8 mouse cellular contexts compared by ENCODE assay signal in genomic region chr4:134128221-134128982, GRCm38 (mm10). TPM values are rescaled to one million over a fixed set of nuclear protein-coding genes. Genes with fewer than 3 reads are reported as not detected.
DNase-seq lines count a peak whose midpoint lies in the region; ATAC-seq and TF ChIP-seq lines count a peak whose summit lies in the region.

Sh3bgrl3 (minus strand) TSS chr4:134128789.

- peak within 1 kb of the TSS; percentile 89 for H3K9ac ChIP-seq in heart, embryonic 11.5 days (ENCODE audit: low read depth, low read length)
- H3K9ac ChIP-seq in kidney, embryonic 15.5 days, result peak within 1 kb of the TSS; percentile 78
- H3K9ac ChIP-seq in limb, embryonic 15.5 days, result peak within 1 kb of the TSS; percentile 50
- peak within 1 kb of the TSS; percentile 75 for H3K9ac ChIP-seq in midbrain, postnatal 0 days (replicated peaks; ENCODE audit: low read length, poor library complexity, severe bottlenecking)

- H3K27ac ChIP-seq in heart, embryonic 11.5 days (ENCODE audit: low read depth, low read length), result peak within 1 kb of the TSS; percentile 86
- peak within 1 kb of the TSS; percentile 94 for H3K27ac ChIP-seq in kidney, embryonic 15.5 days
- peak within 1 kb of the TSS; percentile 95 for H3K27ac ChIP-seq in limb, embryonic 15.5 days
- peak within 1 kb of the TSS; percentile 73 for H3K27ac ChIP-seq in midbrain, postnatal 0 days (ENCODE audit: low read depth, low read length)

- H3K4me1 ChIP-seq in erythroblast, embryonic 14.5 days (ENCODE audit: control insufficient read depth), result peaks cover 53% of the 10 kb centered on the region
- H3K4me1 ChIP-seq in heart, embryonic 11.5 days (ENCODE audit: control insufficient read depth, insufficient read depth, low read length), result peaks cover 27% of the 10 kb centered on the region
- peaks cover 48% of the 10 kb centered on the region for H3K4me1 ChIP-seq in kidney, embryonic 15.5 days
- peaks cover 37% of the 10 kb centered on the region for H3K4me1 ChIP-seq in limb, embryonic 15.5 days
- H3K4me1 ChIP-seq in midbrain, postnatal 0 days (ENCODE audit: insufficient read depth, low read length), result peaks cover 13% of the 10 kb centered on the region; the same call in 1 of the 2 replicates

- no peaks in the 10 kb centered on the region for H3K27me3 ChIP-seq in erythroblast, embryonic 14.5 days (ENCODE audit: control insufficient read depth)
- H3K27me3 ChIP-seq in heart, embryonic 11.5 days (ENCODE audit: control insufficient read depth, insufficient read depth, low read length), result no peaks in the 10 kb centered on the region
- H3K27me3 ChIP-seq in kidney, embryonic 15.5 days, result no peaks in the 10 kb centered on the region
- H3K27me3 ChIP-seq in limb, embryonic 15.5 days, result no peaks in the 10 kb centered on the region
- H3K27me3 ChIP-seq in midbrain, postnatal 0 days (ENCODE audit: insufficient read depth, low read length), result no peaks in the 10 kb centered on the region

- ATAC-seq in heart, embryonic 11.5 days (replicated peaks; ENCODE audit: insufficient number of reproducible peaks, low FRiP score, low TSS enrichment), result peak; percentile 85
- peak; percentile 95 for ATAC-seq in kidney, embryonic 15.5 days (replicated peaks; ENCODE audit: low FRiP score)
- peak; percentile 92 for ATAC-seq in limb, embryonic 15.5 days (ENCODE audit: insufficient number of reproducible peaks, low FRiP score, low TSS enrichment, low read depth)
- ATAC-seq in midbrain, postnatal 0 days (ENCODE audit: low FRiP score), result peak; percentile 89

- H3K4me2 ChIP-seq in heart, embryonic 11.5 days, result peak within 1 kb of the TSS; percentile 81
- peak within 1 kb of the TSS; percentile 87 for H3K4me2 ChIP-seq in kidney, embryonic 15.5 days
- peak within 1 kb of the TSS; percentile 83 for H3K4me2 ChIP-seq in limb, embryonic 15.5 days
- H3K4me2 ChIP-seq in midbrain, postnatal 0 days (ENCODE audit: low read depth, low read length, poor library complexity, severe bottlenecking), result peak within 1 kb of the TSS; percentile 77

- H3K36me3 ChIP-seq in erythroblast, embryonic 14.5 days (ENCODE audit: control insufficient read depth), result peaks cover 42% of the 10 kb centered on the region
- H3K36me3 ChIP-seq in heart, embryonic 11.5 days (ENCODE audit: control insufficient read depth, insufficient read depth, low read length), result peaks cover 3% of the 10 kb centered on the region
- H3K36me3 ChIP-seq in kidney, embryonic 15.5 days, result peaks cover 14% of the 10 kb centered on the region; the same call in 1 of the 2 replicates
- H3K36me3 ChIP-seq in limb, embryonic 15.5 days, result 0 out of 2 replicates have a peak, but pooled peaks cover 10% of the 10 kb centered on the region
- peaks cover 9% of the 10 kb centered on the region for H3K36me3 ChIP-seq in midbrain, postnatal 0 days (ENCODE audit: insufficient read depth, low read length)

- no peaks in the 10 kb centered on the region for H3K9me3 ChIP-seq in erythroblast, embryonic 14.5 days (ENCODE audit: control insufficient read depth, low read length)
- H3K9me3 ChIP-seq in heart, embryonic 11.5 days (replicated peaks; ENCODE audit: control insufficient read depth, low read length), result no peaks in the 10 kb centered on the region
- H3K9me3 ChIP-seq in kidney, embryonic 15.5 days (replicated peaks), result no peaks in the 10 kb centered on the region
- no peaks in the 10 kb centered on the region for H3K9me3 ChIP-seq in limb, embryonic 15.5 days
- H3K9me3 ChIP-seq in midbrain, postnatal 0 days (ENCODE audit: low read length), result no peaks in the 10 kb centered on the region

- no peak for TF ChIP-seq CTCF in midbrain, postnatal 0 days (IDR thresholded peaks at IDR 0.05)

- DNase-seq in CD4-positive helper T cell, adult 2 months (ENCODE audit: low read depth, low spot score), result peak; percentile 91
- peak; percentile 74 for DNase-seq in brain, embryonic 18.5 days (ENCODE audit: low read depth, low spot score)
- DNase-seq in midbrain, postnatal 0 days (ENCODE audit: low spot score), result peak; percentile 91
- DNase-seq in spleen, postnatal 14 days (ENCODE audit: low spot score in 2 of 2), result peak; percentile 78 to 82

- peak within 1 kb of the TSS; percentile 82 for H3K4me3 ChIP-seq in erythroblast, embryonic 14.5 days (replicated peaks)
- peak within 1 kb of the TSS; percentile 89 for H3K4me3 ChIP-seq in heart, embryonic 11.5 days (ENCODE audit: low read depth, low read length)
- H3K4me3 ChIP-seq in kidney, embryonic 15.5 days (replicated peaks), result peak within 1 kb of the TSS; percentile 60
- H3K4me3 ChIP-seq in limb, embryonic 15.5 days, result peak within 1 kb of the TSS; percentile 56
- H3K4me3 ChIP-seq in midbrain, postnatal 0 days (ENCODE audit: low read depth, low read length), result peak within 1 kb of the TSS; percentile 71

- 0% methylated on average over 50 of the region's 50 CpGs for WGBS in heart, embryonic 11.5 days (ENCODE audit: insufficient replicate concordance)
- WGBS in kidney, embryonic 15.5 days, result under 1% methylated on average over 46 of the region's 50 CpGs
- WGBS in limb, embryonic 15.5 days, result under 1% methylated on average over 50 of the region's 50 CpGs
- WGBS in midbrain, postnatal 0 days, result under 1% methylated on average over 47 of the region's 50 CpGs

RNA-seq across cellular contexts. Expression of gene Sh3bgrl3, which starts in this region (rescaled TPM):
- 2.5 and 5.4 TPM in 2 replicates for polyA plus RNA-seq in erythroblast, embryonic 14.5 days (2012)
- polyA plus RNA-seq in heart, embryonic 11.5 days (2014; fragmentation: Nextera tagmentation; extraction: Ambion mirVana), result 179 and 220 TPM in 2 replicates
- polyA plus RNA-seq in kidney, embryonic 15.5 days (2015; fragmentation: Nextera tagmentation; extraction: Ambion mirVana), result 395 and 412 TPM in 2 replicates
- 476 and 496 TPM in 2 replicates for polyA plus RNA-seq in limb, embryonic 15.5 days (2015; fragmentation: Nextera tagmentation; extraction: Ambion mirVana)
- 162 and 224 TPM in 2 replicates for total RNA-seq in midbrain, postnatal 0 days (2014; rRNA removed)
- polyA plus RNA-seq in midbrain, postnatal 0 days (2015; fragmentation: Nextera tagmentation; extraction: Ambion mirVana), result 565 and 583 TPM in 2 replicates

Comparison
In these comparisons a context has a peak if more than half of its experiments do, and no peak if none do; other contexts are left out.
1. Peak in every context shown above with its lines: DNase-seq, ATAC-seq, H3K4me3 ChIP-seq and H3K27ac ChIP-seq.
2. RNA of gene Sh3bgrl3 (polyA plus RNA-seq): 565 to 583 TPM in midbrain, postnatal 0 days, 476 to 496 TPM in limb, embryonic 15.5 days, 395 to 412 TPM in kidney, embryonic 15.5 days and 179 to 220 TPM in heart, embryonic 11.5 days; 2.5 to 5.4 TPM in erythroblast, embryonic 14.5 days; every median in the first group is over 10 times any median in the second.